Mouse (Mus musculus) heart, embryonic 15.5 days (tissue): Measurements from ENCODE around the gene Plxnb2. TPM values are rescaled to one million over a fixed set of nuclear protein-coding genes. Genes with fewer than 3 reads are reported as not detected.
A peak's percentile ranks its signal among the peaks of the same experiment; 100 is the strongest.

Source experiments
- ATAC-seq: fragments of 200-750 bp; cut with Nextera tagmentation; replicated peaks from 2 replicates; pipeline ENCODE4 v1.8.0; 2017; ENCODE audit warnings: low read depth, moderate TSS enrichment; ENCODE audit not compliant: insufficient number of reproducible peaks, insufficient read depth, low FRiP score
- H3K27ac ChIP-seq: fragments of 300-500 bp; sonication (generic); 2 replicates; pipeline ENCODE4 v1.5.1; 2015; ENCODE audit warnings: mild to moderate bottlenecking, inconsistent platforms
- H3K27me3 ChIP-seq: fragments of 300-500 bp; sonication (generic); 2 replicates; pipeline ENCODE4 v1.6.1; 2015; ENCODE audit warnings: inconsistent platforms
- H3K36me3 ChIP-seq: fragments of 300-500 bp; sonication (generic); 2 replicates; pipeline ENCODE4 v1.6.1; 2015; ENCODE audit warnings: mild to moderate bottlenecking, inconsistent platforms
- H3K4me1 ChIP-seq: fragments of 300-500 bp; sonication (generic); replicated peaks from 2 replicates; pipeline ENCODE4 v1.6.1; 2015; ENCODE audit warnings: inconsistent platforms
- H3K4me2 ChIP-seq: fragments of 300-500 bp; sonication (generic); 2 replicates; pipeline ENCODE4 v1.6.1; 2015; ENCODE audit warnings: inconsistent platforms, mild to moderate bottlenecking, moderate library complexity
- H3K4me3 ChIP-seq: fragments of 300-500 bp; sonication (generic); 2 replicates; pipeline ENCODE4 v1.5.1; 2015; ENCODE audit warnings: mild to moderate bottlenecking, inconsistent platforms
- H3K9ac ChIP-seq: fragments of 300-500 bp; sonication (generic); 2 replicates; pipeline ENCODE4 v1.6.1; 2015; ENCODE audit warnings: mild to moderate bottlenecking, inconsistent platforms
- H3K9me3 ChIP-seq: fragments of 300-500 bp; sonication (generic); replicated peaks from 2 replicates; pipeline ENCODE4 v1.6.1; 2016; ENCODE audit warnings: inconsistent platforms
- WGBS: fragments of 180-500 bp; shearing (Covaris S2); methylation state at CpG from one replicate; pipeline ENCODE4 v1.1.7; 2015; ENCODE audit warnings: mixed read lengths; 5-methylcytosine and 5-hydroxymethylcytosine counted together
- polyA plus RNA-seq: library from polyadenylated mRNA; unstranded; fragments of >200 nt; fragmentation: Nextera tagmentation; extraction: Ambion mirVana; gene quantifications from 2 replicates; pipeline ENCODE4 v1.2.1, GENCODE M21; 2015

The Plxnb2 gene
- polyA plus RNA-seq, 1 experiment from 2014 or later, result 76.5 TPM

- WGBS, result under 1% methylated on average over 38 of the region's 38 CpGs
- H3K4me3 ChIP-seq, result peak within 1 kb of the TSS; percentile 98
- H3K9ac ChIP-seq, result peak within 1 kb of the TSS; percentile 98
- no peaks in the 10 kb centered on the region for H3K9me3 ChIP-seq
- peak within 1 kb of the TSS; percentile 79 for H3K4me2 ChIP-seq
- peak within 1 kb of the TSS; percentile 99 for H3K27ac ChIP-seq
- H3K36me3 ChIP-seq, result no peaks in the 10 kb centered on the region
- H3K27me3 ChIP-seq, result no peaks in the 10 kb centered on the region
- H3K4me1 ChIP-seq, result peaks cover 17% of the 10 kb centered on the region
- ATAC-seq, result peak; percentile 99
Measured at GRCm38 (mm10) chr15:89196313-89196706, 15.7 kb upstream of the Plxnb2 start, which contains the start of gene Dennd6b. Gene Dennd6b (minus strand): TSS chr15:89196496.

- Histone ChIP-seq H3K9ac (peak overlapping the region; percentile 98), H3K4me3 (peak overlapping the region; percentile 98), H3K27ac (peak overlapping the region; percentile 99), H3K36me3 (no peaks in the 10 kb centered on the region), H3K9me3 (no peaks in the 10 kb centered on the region), H3K4me1 (peaks cover 17% of the 10 kb centered on the region), H3K4me2 (peak overlapping the region; percentile 79), H3K27me3 (no peaks in the 10 kb centered on the region)
- WGBS, result under 1% methylated on average over 25 of the region's 25 CpGs
- peak; percentile 94 for ATAC-seq
Measured at GRCm38 (mm10) chr15:89195690-89196312, 15.2 kb upstream of the Plxnb2 start.

- peaks cover 17% of the 10 kb centered on the region for H3K4me1 ChIP-seq
- peak overlapping the region; percentile 98 for H3K9ac ChIP-seq
- ATAC-seq, result no peak
- H3K9me3 ChIP-seq, result no peaks in the 10 kb centered on the region
- H3K27ac ChIP-seq, result peak overlapping the region; percentile 99
- 32% methylated on average over 6 of the region's 6 CpGs for WGBS
- H3K27me3 ChIP-seq, result no peaks in the 10 kb centered on the region
- H3K36me3 ChIP-seq, result no peaks in the 10 kb centered on the region
- peak overlapping the region; percentile 79 for H3K4me2 ChIP-seq
- peak overlapping the region; percentile 98 for H3K4me3 ChIP-seq
Measured at GRCm38 (mm10) chr15:89195261-89195681, 14.7 kb upstream of the Plxnb2 start.

GRCm38 (mm10) chr15:89184937-89185227, 4.3 kb upstream of the Plxnb2 start:
- Histone ChIP-seq H3K9ac (no peak overlapping the region), H3K27me3 (no peaks in the 10 kb centered on the region), H3K4me3 (no peak overlapping the region), H3K9me3 (no peaks in the 10 kb centered on the region), H3K36me3 (peaks cover 5% of the 10 kb centered on the region; the same call in 1 of the 2 replicates), H3K4me2 (no peak overlapping the region), H3K4me1 (peaks cover 19% of the 10 kb centered on the region), H3K27ac (no peak overlapping the region)
- 78% methylated on average over 5 of the region's 5 CpGs for WGBS
- no peak for ATAC-seq

- H3K9me3 ChIP-seq, result no peaks in the 10 kb centered on the region
- peaks cover 23% of the 10 kb centered on the region for H3K4me1 ChIP-seq
- no peak overlapping the region for H3K4me2 ChIP-seq
- no peak for ATAC-seq
- 78% methylated on average over 5 of the region's 5 CpGs for WGBS
- H3K27me3 ChIP-seq, result no peaks in the 10 kb centered on the region
- peaks cover 5% of the 10 kb centered on the region; the same call in 1 of the 2 replicates for H3K36me3 ChIP-seq
- no peak overlapping the region for H3K9ac ChIP-seq
- no peak overlapping the region for H3K27ac ChIP-seq
- H3K4me3 ChIP-seq, result no peak overlapping the region
Measured at GRCm38 (mm10) chr15:89184141-89184936, 3.8 kb upstream of the Plxnb2 start.

GRCm38 (mm10) chr15:89182842-89183241, 2.3 kb upstream of the Plxnb2 start:
- H3K9ac ChIP-seq, result no peak overlapping the region
- H3K27me3 ChIP-seq, result no peaks in the 10 kb centered on the region
- no peak overlapping the region for H3K4me2 ChIP-seq
- no peak for ATAC-seq
- WGBS, result 70% methylated on average over 5 of the region's 5 CpGs
- no peaks in the 10 kb centered on the region for H3K9me3 ChIP-seq
- H3K4me1 ChIP-seq, result peaks cover 38% of the 10 kb centered on the region
- H3K36me3 ChIP-seq, result peaks cover 5% of the 10 kb centered on the region; the same call in 1 of the 2 replicates
- H3K4me3 ChIP-seq, result no peak overlapping the region
- peak overlapping the region; percentile 92 for H3K27ac ChIP-seq

GRCm38 (mm10) chr15:89182328-89182741, 1.7 kb upstream of the Plxnb2 start:
- WGBS, result 14% methylated on average over 6 of the region's 6 CpGs
- H3K4me3 ChIP-seq, result no peak overlapping the region
- H3K4me2 ChIP-seq, result peak overlapping the region; percentile 94
- no peak overlapping the region for H3K9ac ChIP-seq
- H3K27ac ChIP-seq, result peak overlapping the region; percentile 92
- no peaks in the 10 kb centered on the region for H3K9me3 ChIP-seq
- H3K36me3 ChIP-seq, result peaks cover 5% of the 10 kb centered on the region; the same call in 1 of the 2 replicates
- ATAC-seq, result no peak
- peaks cover 43% of the 10 kb centered on the region for H3K4me1 ChIP-seq
- no peaks in the 10 kb centered on the region for H3K27me3 ChIP-seq

- Histone ChIP-seq H3K4me2 (peak overlapping the region; percentile 94), H3K27me3 (no peaks in the 10 kb centered on the region), H3K4me3 (peak overlapping the region; percentile 79; the same call in 1 of the 2 replicates), H3K9me3 (no peaks in the 10 kb centered on the region), H3K9ac (0 out of 2 replicates have a peak overlapping the region, but pooled peaks have one; percentile 80), H3K36me3 (peaks cover 5% of the 10 kb centered on the region; the same call in 1 of the 2 replicates), H3K4me1 (peaks cover 50% of the 10 kb centered on the region), H3K27ac (peak overlapping the region; percentile 92)
- WGBS, result 62% methylated on average over 10 of the region's 10 CpGs
- ATAC-seq, result no peak
Measured at GRCm38 (mm10) chr15:89181561-89182270, 1.1 kb upstream of the Plxnb2 start.

- Histone ChIP-seq H3K27me3 (no peaks in the 10 kb centered on the region), H3K36me3 (no peaks in the 10 kb centered on the region), H3K27ac (peak overlapping the region; percentile 92), H3K4me2 (peak overlapping the region; percentile 94), H3K9ac (peak overlapping the region; percentile 80), H3K4me3 (peak overlapping the region; percentile 79), H3K9me3 (no peaks in the 10 kb centered on the region), H3K4me1 (peaks cover 66% of the 10 kb centered on the region)
- under 1% methylated on average over 26 of the region's 26 CpGs for WGBS
- peak; percentile 2; the same call in 1 of the 2 replicates for ATAC-seq
Measured at GRCm38 (mm10) chr15:89180081-89180541, 477 bp downstream of the Plxnb2 start.

- Histone ChIP-seq H3K27me3 (no peaks in the 10 kb centered on the region), H3K4me3 (peak overlapping the region; percentile 79), H3K4me2 (peak overlapping the region; percentile 94), H3K4me1 (peaks cover 71% of the 10 kb centered on the region), H3K9me3 (no peaks in the 10 kb centered on the region), H3K9ac (peak overlapping the region; percentile 80), H3K27ac (peak overlapping the region; percentile 92), H3K36me3 (no peaks in the 10 kb centered on the region)
- 5% methylated on average over 6 of the region's 6 CpGs for WGBS
- ATAC-seq, result no peak
Measured at GRCm38 (mm10) chr15:89179630-89179964, 991 bp downstream of the Plxnb2 start.
